ENCODE assay signal across 20 mouse cellular contexts in genomic region chr8:120986022-120986421, GRCm38 (mm10).
DNase-seq lines count a peak whose midpoint lies in the region; ATAC-seq lines count a peak whose summit lies in the region.
"Had no signal": no experiment of that assay in that cellular context is flagged by ENCODE, and none has a peak within 500 bp of the region (broad histone marks: within the 10 kb centered on the region; RNA-seq: fewer than 3 reads in every experiment).

No protein-coding gene starts in this region.

- 46% methylated on average over 7 of the region's 7 CpGs for WGBS in heart, embryonic 15.5 days
- 56% methylated on average over 7 of the region's 7 CpGs for WGBS in heart, embryonic 10.5 days
- WGBS in lung, embryonic 15.5 days: 71% methylated on average over 7 of the region's 7 CpGs
- 86% methylated on average over 7 of the region's 7 CpGs for WGBS in intestine, embryonic 15.5 days
- 68% methylated on average over 7 of the region's 7 CpGs for WGBS in stomach, embryonic 14.5 days

- no peaks in the 10 kb centered on the region for H3K36me3 ChIP-seq in heart, embryonic 15.5 days
- H3K36me3 ChIP-seq in heart, embryonic 10.5 days: no peaks in the 10 kb centered on the region
- H3K36me3 ChIP-seq in lung, embryonic 15.5 days: no peaks in the 10 kb centered on the region
- no peaks in the 10 kb centered on the region for H3K36me3 ChIP-seq in intestine, embryonic 15.5 days
- H3K36me3 ChIP-seq in stomach, embryonic 14.5 days (ENCODE audit: control insufficient read depth, insufficient read depth, low read length): no peaks in the 10 kb centered on the region
- H3K36me3 ChIP-seq: embryonic facial prominence, embryonic 15.5 days; G1E; hindbrain, embryonic 12.5 days; kidney, embryonic 15.5 days had no signal

- no peak overlapping the region for H3K9ac ChIP-seq in heart, embryonic 15.5 days
- H3K9ac ChIP-seq in lung, embryonic 15.5 days: no peak overlapping the region
- H3K9ac ChIP-seq in intestine, embryonic 15.5 days: no peak overlapping the region
- no peak overlapping the region for H3K9ac ChIP-seq in stomach, embryonic 14.5 days (replicated peaks; ENCODE audit: low read depth, low read length)
- H3K9ac ChIP-seq: embryonic facial prominence, embryonic 15.5 days; hindbrain, embryonic 12.5 days; kidney, embryonic 15.5 days had no signal

- DNase-seq in heart, embryonic 10.5 days (ENCODE audit: low spot score): no peak
- no peak for DNase-seq in lung, postnatal 25 days (ENCODE audit: low spot score)
- no peak for DNase-seq in c-Kit-positive CD71-positive TER-119-positive erythroid progenitor cells, embryonic 14.5 days (ENCODE audit: low spot score)
- DNase-seq: adrenal gland, postnatal 25 days; cerebellum, adult 11-12 months; cerebellum, postnatal 36 days; gastrocnemius, postnatal 25 days; spleen, adult 18-20 months had no signal

- H3K9me3 ChIP-seq in heart, embryonic 15.5 days (replicated peaks): no peaks in the 10 kb centered on the region
- H3K9me3 ChIP-seq in heart, embryonic 10.5 days: no peaks in the 10 kb centered on the region
- no peaks in the 10 kb centered on the region for H3K9me3 ChIP-seq in lung, embryonic 15.5 days
- H3K9me3 ChIP-seq in intestine, embryonic 15.5 days: no peaks in the 10 kb centered on the region
- H3K9me3 ChIP-seq in stomach, embryonic 14.5 days (ENCODE audit: control insufficient read depth, low read depth, low read length): no peaks in the 10 kb centered on the region
- H3K9me3 ChIP-seq: embryonic facial prominence, embryonic 15.5 days; hindbrain, embryonic 12.5 days; kidney, embryonic 15.5 days had no signal

- peaks cover 23% of the 10 kb centered on the region for H3K4me1 ChIP-seq in heart, embryonic 15.5 days (replicated peaks)
- peaks cover 41% of the 10 kb centered on the region for H3K4me1 ChIP-seq in heart, embryonic 10.5 days
- 0 out of 2 replicates have a peak, but pooled peaks cover 6% of the 10 kb centered on the region for H3K4me1 ChIP-seq in lung, embryonic 15.5 days
- peaks cover 23% of the 10 kb centered on the region for H3K4me1 ChIP-seq in intestine, embryonic 15.5 days (replicated peaks)
- H3K4me1 ChIP-seq in stomach, embryonic 14.5 days (ENCODE audit: control insufficient read depth, insufficient read depth, low read length): peaks cover 3% of the 10 kb centered on the region
- H3K4me1 ChIP-seq: hindbrain, embryonic 12.5 days had no signal

- H3K4me2 ChIP-seq in heart, embryonic 15.5 days: no peak overlapping the region
- H3K4me2 ChIP-seq in lung, embryonic 15.5 days: no peak overlapping the region
- no peak overlapping the region for H3K4me2 ChIP-seq in intestine, embryonic 15.5 days (replicated peaks)
- H3K4me2 ChIP-seq in stomach, embryonic 14.5 days (replicated peaks; ENCODE audit: low read depth, low read length): no peak overlapping the region
- H3K4me2 ChIP-seq: embryonic facial prominence, embryonic 15.5 days; heart, embryonic 11.5 days; hindbrain, embryonic 12.5 days; kidney, embryonic 15.5 days; liver, embryonic 11.5 days had no signal

- H3K27ac ChIP-seq in heart, embryonic 15.5 days: peak overlapping the region; percentile 2; the same call in 1 of the 2 replicates
- no peak overlapping the region for H3K27ac ChIP-seq in heart, embryonic 10.5 days
- 0 out of 2 replicates have a peak overlapping the region, but pooled peaks have one; percentile 19 for H3K27ac ChIP-seq in lung, embryonic 15.5 days
- peak overlapping the region; percentile 51; the same call in 1 of the 2 replicates for H3K27ac ChIP-seq in intestine, embryonic 15.5 days
- no peak overlapping the region; the same call in 1 of the 2 replicates for H3K27ac ChIP-seq in stomach, embryonic 14.5 days (ENCODE audit: low read length)
- H3K27ac ChIP-seq: embryonic facial prominence, embryonic 15.5 days; hindbrain, embryonic 12.5 days; kidney, embryonic 15.5 days had no signal

- H3K4me3 ChIP-seq in heart, embryonic 15.5 days: no peak overlapping the region
- no peak overlapping the region for H3K4me3 ChIP-seq in heart, embryonic 10.5 days
- H3K4me3 ChIP-seq in lung, embryonic 15.5 days: no peak overlapping the region
- no peak overlapping the region for H3K4me3 ChIP-seq in intestine, embryonic 15.5 days (replicated peaks)
- no peak overlapping the region for H3K4me3 ChIP-seq in stomach, embryonic 14.5 days (ENCODE audit: low read depth, low read length)
- H3K4me3 ChIP-seq: embryonic facial prominence, embryonic 15.5 days; hindbrain, embryonic 12.5 days; kidney, embryonic 15.5 days had no signal

- H3K27me3 ChIP-seq in heart, embryonic 15.5 days: peaks cover 27% of the 10 kb centered on the region
- peaks cover 84% of the 10 kb centered on the region for H3K27me3 ChIP-seq in heart, embryonic 10.5 days (ENCODE audit: insufficient read depth, poor library complexity, severe bottlenecking)
- no peaks in the 10 kb centered on the region; the same call in 1 of the 2 replicates for H3K27me3 ChIP-seq in lung, embryonic 15.5 days
- H3K27me3 ChIP-seq in intestine, embryonic 15.5 days (replicated peaks): no peaks in the 10 kb centered on the region
- no peaks in the 10 kb centered on the region for H3K27me3 ChIP-seq in stomach, embryonic 14.5 days (ENCODE audit: control insufficient read depth, insufficient read depth, low read length)
- H3K27me3 ChIP-seq: hindbrain, embryonic 12.5 days had no signal

- peak; percentile 48; the same call in 1 of the 2 replicates for ATAC-seq in heart, embryonic 15.5 days (replicated peaks; ENCODE audit: insufficient number of reproducible peaks, insufficient read depth, low FRiP score, low read depth)
- ATAC-seq in lung, embryonic 15.5 days (ENCODE audit: borderline replicate concordance, extremely low read depth, low FRiP score, low TSS enrichment): no peak
- ATAC-seq in intestine, embryonic 15.5 days: peak; percentile 54
- ATAC-seq in stomach, embryonic 14.5 days (ENCODE audit: insufficient number of reproducible peaks, insufficient read depth, low FRiP score, low read depth): peak; percentile 14; the same call in 1 of the 2 replicates
- ATAC-seq: activated CD4-positive, CD25-positive, alpha-beta regulatory T cell, adult 4 months; forebrain, embryonic 16.5 days had no signal

Comparison
In these comparisons a context has a peak if more than half of its experiments do, and no peak if none do; other contexts are left out.
1. H3K27ac ChIP-seq: peak in heart, embryonic 15.5 days (single experiment), lung, embryonic 15.5 days (single experiment) and intestine, embryonic 15.5 days (single experiment); none in heart, embryonic 10.5 days (single experiment) and stomach, embryonic 14.5 days (single experiment).